Mouse (Mus musculus): Measurements from ENCODE around the gene Ostm1.

- TF ChIP-seq CTCF (IDR thresholded peaks at IDR 0.05; ENCODE audit: borderline replicate concordance, insufficient read depth, low read length) (no peak), POLR2A (IDR thresholded peaks at IDR 0.05; ENCODE audit: low read depth, low read length) (no peak)
Measured at GRCm38 (mm10) chr10:42698375-42698774, 114.8 kb downstream of the Ostm1 start.

Data from embryonic fibroblast, embryonic 13.5 days (primary cell).